Mouse (Mus musculus) spleen, adult 2 months (tissue): ENCODE measurements around the gene Slc25a14.

Experiments used
- CTCF ChIP-seq: fragments of 200-500 bp; IDR thresholded peaks from 2 replicates; pipeline ENCODE4 v1.5.1; 2011; ENCODE audit warnings: mild to moderate bottlenecking, inconsistent platforms; ENCODE audit not compliant: insufficient read depth, insufficient read length, insufficient replicate concordance; ENCODE audit errors: extremely low read depth
- POLR2A ChIP-seq: fragments of 200-500 bp; IDR thresholded peaks from 2 replicates; pipeline ENCODE4 v1.6.1; 2011; ENCODE audit warnings: low read depth, low read length, inconsistent platforms

GRCm38 (mm10) chrX:48709701-48710100 is 86.5 kb downstream of the Slc25a14 start:
- TF ChIP-seq CTCF (no peak), POLR2A (no peak)
